Mouse (Mus musculus) layer of hippocampus, adult 2 months (tissue): ENCODE measurements around the gene Keap1. TPM values are rescaled to one million over a fixed set of nuclear protein-coding genes. Genes with fewer than 3 reads are reported as not detected.

Experiments used
- DNase-seq, 2 experiments: peaks; one replicate each; pipeline ENCODE4 v3.0.0; 2022; ENCODE audit warnings: low spot score in 2 of 2
- H3K27ac ChIP-seq: fragments of 200-600 bp; 2 replicates; pipeline ENCODE4 v1.8.1; 2022
- H3K4me3 ChIP-seq: fragments of 200-600 bp; 2 replicates; pipeline ENCODE4 v1.8.1; 2022; ENCODE audit warnings: mild to moderate bottlenecking
- CTCF ChIP-seq: fragments of 200-600 bp; conservative IDR thresholded peaks from 2 replicates; pipeline ENCODE4 v1.8.1; 2022; ENCODE audit warnings: antibody characterized with exemption, mild to moderate bottlenecking, moderate library complexity
- total RNA-seq, 2 experiments: library from RNA; stranded (reverse); gene quantifications; 2 replicates each; pipeline ENCODE4 v1.2.3; 2021

Gene Keap1
- total RNA-seq, 2 experiments from 2014 or later, result 56.7 to 60.6 TPM

- TF ChIP-seq CTCF, result peak; percentile 98
- DNase-seq, result peak; percentile 93 to 96
- Histone ChIP-seq H3K4me3 (peak overlapping the region; percentile 48), H3K27ac (peak overlapping the region; percentile 75)
Observed at GRCm38 (mm10) chr9:21220490-21221382, 18.4 kb downstream of the Keap1 start.

GRCm38 (mm10) chr9:21219820-21220219, 19.3 kb downstream of the Keap1 start:
- Histone ChIP-seq H3K4me3 (no peak overlapping the region), H3K27ac (no peak overlapping the region)
- TF ChIP-seq CTCF, result no peak
- no peak for DNase-seq

DNA sequence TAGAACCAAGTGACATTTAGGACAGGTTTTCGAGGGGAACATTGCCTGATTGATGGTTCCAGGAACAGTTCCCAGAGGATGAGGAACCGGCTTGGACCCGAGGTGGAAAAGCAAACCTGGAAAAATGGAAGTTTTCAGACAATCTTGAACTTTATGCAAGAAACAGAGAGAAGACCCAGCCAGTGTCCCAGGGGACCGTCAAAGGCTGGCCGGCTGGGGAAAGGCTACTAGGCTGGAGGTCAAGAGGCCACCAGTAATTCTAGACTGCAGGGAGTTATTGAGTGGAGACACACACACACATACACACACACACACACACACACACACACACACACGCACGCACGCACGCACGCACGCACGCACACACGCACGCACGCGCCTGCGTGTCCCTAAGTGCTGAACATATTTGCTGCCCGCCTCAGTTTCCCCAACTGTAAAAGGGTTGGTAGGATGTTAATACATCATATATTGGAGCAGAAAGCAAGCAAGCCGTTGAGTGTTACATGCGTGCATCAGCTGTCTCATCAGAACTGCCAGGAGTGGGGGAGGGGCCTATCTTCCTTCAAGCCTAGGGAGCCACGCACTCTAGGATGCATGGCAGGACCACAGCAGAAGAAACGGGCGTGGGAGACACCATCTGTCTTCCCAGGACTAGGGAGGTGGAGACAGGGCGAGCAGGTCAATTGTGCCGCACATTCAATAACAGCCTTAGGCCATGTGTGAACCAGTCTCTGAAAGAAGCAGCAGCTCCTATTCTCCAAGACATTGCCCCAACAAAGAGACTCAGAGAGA, 22.9 kb downstream of the Keap1 start:
- TF ChIP-seq CTCF, result no peak
- DNase-seq, result peak; percentile 51 to 63

DNA sequence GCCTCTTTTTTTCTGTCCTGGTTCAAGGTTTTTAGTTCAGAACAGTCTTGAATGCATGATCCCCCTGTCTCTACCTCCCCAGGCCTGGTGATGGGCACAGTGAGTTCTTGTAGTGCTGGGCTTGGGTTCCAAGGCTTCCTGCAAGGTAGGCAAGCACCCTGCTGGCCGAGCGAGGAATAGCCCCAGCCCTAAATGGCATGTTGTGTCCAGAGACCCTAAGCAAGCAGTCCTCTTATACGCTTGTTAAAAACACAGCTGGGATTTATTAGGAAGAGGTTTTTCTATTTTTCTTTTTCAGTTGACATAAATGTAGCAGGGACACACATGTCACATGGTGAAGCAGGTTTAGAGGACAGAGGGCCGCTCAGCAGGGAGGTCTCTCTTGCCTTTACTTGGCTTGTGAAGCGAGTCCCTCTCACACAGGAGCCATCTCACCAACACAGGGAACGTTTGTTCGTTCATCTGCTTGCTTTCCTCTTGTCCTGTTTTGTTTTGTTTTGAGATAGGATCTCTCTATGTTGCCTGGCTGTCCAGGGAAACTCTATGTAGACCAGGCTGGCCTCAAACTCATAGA, 25.5 kb downstream of the Keap1 start:
- peak; percentile 70 for TF ChIP-seq CTCF
- Histone ChIP-seq H3K4me3 (no peak overlapping the region), H3K27ac (no peak overlapping the region)
- DNase-seq, result no peak

More for the DNA sequence above, 22.9 kb downstream of the Keap1 start:
- H3K4me3 ChIP-seq, result no peak overlapping the region
- H3K27ac ChIP-seq, result peak overlapping the region; percentile 3; the same call in 1 of the 2 replicates

DNA sequence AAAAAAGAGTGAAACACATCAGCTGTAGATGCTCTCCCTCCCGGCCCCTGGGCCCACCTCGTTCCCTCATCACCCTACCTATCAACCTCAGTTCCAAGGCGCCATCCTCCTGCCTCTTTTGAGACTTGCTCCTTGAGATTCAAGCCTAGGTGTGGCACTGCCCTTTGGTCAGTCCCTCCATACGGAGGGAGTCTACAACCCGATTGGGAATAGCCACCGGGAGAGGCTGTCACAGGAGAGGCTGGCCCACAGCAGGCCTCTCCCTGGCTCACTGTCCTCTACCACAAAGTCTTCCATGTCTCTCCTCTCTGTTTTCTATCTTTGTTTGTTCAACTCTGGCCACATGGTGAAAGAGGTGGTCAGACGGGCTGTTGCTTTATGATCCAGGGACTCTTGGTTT, 27.5 kb downstream of the Keap1 start:
- TF ChIP-seq CTCF, result no peak
- DNase-seq, result no peak

GRCm38 (mm10) chr9:21210821-21211220, 28.3 kb downstream of the Keap1 start:
- Histone ChIP-seq H3K4me3 (no peak overlapping the region), H3K27ac (no peak overlapping the region)
- DNase-seq, result no peak
- TF ChIP-seq CTCF, result no peak

More for the DNA sequence above, 27.5 kb downstream of the Keap1 start:
- no peak overlapping the region for H3K27ac ChIP-seq
- H3K4me3 ChIP-seq, result no peak overlapping the region

DNA sequence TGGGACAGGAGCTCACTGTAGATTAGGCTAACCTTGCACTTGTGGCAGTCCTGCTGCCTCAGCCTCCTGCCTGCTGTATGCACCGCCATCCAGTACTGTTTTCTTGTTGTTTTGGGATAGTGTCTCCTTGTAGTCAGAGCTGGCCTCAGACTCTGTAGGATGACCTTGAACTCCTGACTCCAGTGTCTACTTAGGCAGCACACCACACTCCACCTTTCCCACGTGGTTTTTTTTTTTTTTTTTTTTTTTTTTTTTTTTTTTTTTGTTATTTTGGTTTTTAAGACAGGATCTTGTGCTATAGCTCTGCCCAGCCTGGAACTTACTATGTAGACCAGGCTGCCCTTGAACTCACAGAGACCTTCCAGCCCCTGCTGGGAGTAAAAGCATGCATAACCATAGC, 30.5 kb downstream of the Keap1 start:
- no peak for DNase-seq
- Histone ChIP-seq H3K4me3 (no peak overlapping the region), H3K27ac (no peak overlapping the region)
- no peak for TF ChIP-seq CTCF

- no peak for DNase-seq
- no peak for TF ChIP-seq CTCF
- Histone ChIP-seq H3K27ac (no peak overlapping the region), H3K4me3 (no peak overlapping the region)
Observed at GRCm38 (mm10) chr9:21206848-21207247, 32.3 kb downstream of the Keap1 start.

- H3K4me3 ChIP-seq, result peak overlapping the region; percentile 37
- peak overlapping the region; percentile 48; the same call in 1 of the 2 replicates for H3K27ac ChIP-seq
- peak; percentile 27 to 64 for DNase-seq
- no peak for TF ChIP-seq CTCF
Observed at GRCm38 (mm10) chr9:21204528-21205272, 34.5 kb downstream of the Keap1 start.

- Histone ChIP-seq H3K4me3 (no peak overlapping the region), H3K27ac (peak overlapping the region; percentile 48; the same call in 1 of the 2 replicates)
- TF ChIP-seq CTCF, result no peak
- DNase-seq, result no peak
Observed at GRCm38 (mm10) chr9:21204156-21204527, 35.0 kb downstream of the Keap1 start.

GRCm38 (mm10) chr9:21198960-21199359, 40.2 kb downstream of the Keap1 start:
- 0 out of 2 replicates have a peak overlapping the region, but pooled peaks have one; percentile 95 for H3K27ac ChIP-seq
- H3K4me3 ChIP-seq, result peak overlapping the region; percentile 66; the same call in 1 of the 2 replicates
- no peak for DNase-seq
- TF ChIP-seq CTCF, result no peak

- no peak for TF ChIP-seq CTCF
- peak overlapping the region; percentile 95 for H3K27ac ChIP-seq
- peak overlapping the region; percentile 66 for H3K4me3 ChIP-seq
- peak; percentile 76 to 89 for DNase-seq
Observed at GRCm38 (mm10) chr9:21197981-21198380, 41.2 kb downstream of the Keap1 start.
